Mouse (Mus musculus) megakaryocyte-erythroid progenitor cell, adult 5 weeks (primary cell): ENCODE measurements around the gene Adgre1. TPM values are rescaled to one million over a fixed set of nuclear protein-coding genes. Genes with fewer than 3 reads are reported as not detected.

Experiments used
- polyA plus RNA-seq: library from polyadenylated mRNA; stranded (reverse); fragments of >175 nt; gene quantifications from 2 replicates; pipeline ENCODE4 v1.2.3, GENCODE M21; 2012

Adgre1 gene
- 0.24 and 0.71 TPM in 2 replicates for polyA plus RNA-seq

DNA sequence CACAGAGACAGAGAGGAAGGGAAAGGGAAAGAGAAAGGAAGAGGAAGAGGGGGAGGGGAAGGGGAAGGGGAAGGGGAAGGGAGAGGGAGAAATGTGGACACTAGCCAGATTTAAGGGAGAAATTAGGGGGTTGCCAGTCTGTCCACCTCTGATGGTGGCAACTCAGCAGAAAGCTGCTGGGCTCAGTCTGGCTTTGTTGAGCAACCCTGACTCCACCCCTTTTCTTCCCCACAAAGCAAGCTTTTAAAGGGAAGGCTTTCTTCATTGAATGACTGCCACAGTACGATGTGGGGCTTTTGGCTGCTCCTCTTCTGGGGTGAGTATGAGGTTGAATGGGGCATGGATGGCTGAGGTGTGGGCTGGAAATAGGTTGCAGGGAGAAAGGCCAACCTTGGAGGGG, at the start of gene Adgre1:
Adgre1 (plus strand) TSS at position 251 of the 400 bp plus-strand sequence.

Other genes starting within 250 kb of the Adgre1 start
- gene Cd70, start 208.9 kb upstream of the Adgre1 start, polyA plus RNA-seq, result 0.13 and 0.18 TPM in 2 replicates
- gene Tnfsf14, start 164.5 kb upstream of the Adgre1 start, polyA plus RNA-seq, result 3.9 and 5.0 TPM in 2 replicates
- gene C3, start 130.6 kb upstream of the Adgre1 start, polyA plus RNA-seq, result 55.0 and 62.5 TPM in 2 replicates
- gene Gpr108, start 110.2 kb upstream of the Adgre1 start, polyA plus RNA-seq, result 34.4 and 35.6 TPM in 2 replicates
- gene Trip10, start 109.2 kb upstream of the Adgre1 start, polyA plus RNA-seq, result 23.5 and 31.9 TPM in 2 replicates
- gene Vav1, start 79.6 kb upstream of the Adgre1 start, polyA plus RNA-seq, result 79.1 and 90.5 TPM in 2 replicates
- 0.01 TPM in 2 replicates for gene Vmn2r120, start 186.8 kb downstream of the Adgre1 start, polyA plus RNA-seq